Mouse (Mus musculus) stomach, embryonic 16.5 days (tissue): ENCODE data around the gene Bach2. TPM values are rescaled to one million over a fixed set of nuclear protein-coding genes. Genes with fewer than 3 reads are reported as not detected.

ENCODE experiments used
- ATAC-seq: fragments of 200-750 bp; cut with Nextera tagmentation; 2 replicates; pipeline ENCODE4 v1.8.0; 2017; ENCODE audit warnings: moderate number of reproducible peaks, moderate TSS enrichment; ENCODE audit not compliant: insufficient read depth, low FRiP score
- H3K27ac ChIP-seq: fragments of 300-500 bp; sonication (generic); 2 replicates; pipeline ENCODE4 v1.5.1; 2014; ENCODE audit warnings: low read length
- H3K27me3 ChIP-seq: fragments of 300-500 bp; sonication (generic); 2 replicates; pipeline ENCODE4 v1.6.1; 2014; ENCODE audit warnings: low read length, control low read depth, mixed read lengths; ENCODE audit not compliant: control insufficient read depth, insufficient read depth
- H3K36me3 ChIP-seq: fragments of 300-500 bp; sonication (generic); 2 replicates; pipeline ENCODE4 v1.6.1; 2014; ENCODE audit warnings: low read length; ENCODE audit not compliant: control insufficient read depth, insufficient read depth
- H3K4me1 ChIP-seq: fragments of 300-500 bp; sonication (generic); 2 replicates; pipeline ENCODE4 v1.6.1; 2014; ENCODE audit warnings: low read length, control low read depth, mixed read lengths; ENCODE audit not compliant: control insufficient read depth, insufficient read depth
- H3K4me2 ChIP-seq: fragments of 300-500 bp; sonication (generic); 2 replicates; pipeline ENCODE4 v1.6.1; 2014; ENCODE audit warnings: low read depth, low read length, mixed read lengths
- H3K4me3 ChIP-seq: fragments of 300-500 bp; sonication (generic); replicated peaks from 2 replicates; pipeline ENCODE4 v1.5.1; 2014; ENCODE audit warnings: mild to moderate bottlenecking, low read length
- H3K9ac ChIP-seq: fragments of 300-500 bp; sonication (generic); 2 replicates; pipeline ENCODE4 v1.6.1; 2014; ENCODE audit warnings: low read length
- H3K9me3 ChIP-seq: fragments of 300-500 bp; sonication (generic); replicated peaks from 2 replicates; pipeline ENCODE4 v1.6.1; 2016; ENCODE audit warnings: low read length, control low read depth; ENCODE audit not compliant: control insufficient read depth
- WGBS: fragments of 180-500 bp; shearing (Covaris S2); extraction: QIAGEN DNeasy Blood & Tissue Kit; methylation state at CpG from one replicate; pipeline ENCODE4 v1.1.7; 2014; 5-methylcytosine and 5-hydroxymethylcytosine counted together
- polyA plus RNA-seq: library from polyadenylated mRNA; unstranded; fragments of >200 nt; fragmentation: Nextera tagmentation; extraction: Ambion mirVana; gene quantifications from 2 replicates; pipeline ENCODE4 v1.2.1, GENCODE M21; 2015

The Bach2 gene
- polyA plus RNA-seq, 1 experiment from 2014 or later = 3.5 TPM

- Histone ChIP-seq H3K4me3 (no peak overlapping the region), H3K4me2 (no peak overlapping the region), H3K9me3 (no peaks in the 10 kb centered on the region), H3K4me1 (0 out of 2 replicates have a peak, but pooled peaks cover 2% of the 10 kb centered on the region), H3K27ac (no peak overlapping the region; the same call in 1 of the 2 replicates), H3K9ac (no peak overlapping the region), H3K36me3 (no peaks in the 10 kb centered on the region), H3K27me3 (no peaks in the 10 kb centered on the region)
- no peak for ATAC-seq
- WGBS = 96% methylated on average over 35 of the region's 35 CpGs
Measured at GRCm38 (mm10) chr4:32562319-32563115, 323.9 kb downstream of the Bach2 start.

- Histone ChIP-seq H3K27me3 (no peaks in the 10 kb centered on the region), H3K36me3 (no peaks in the 10 kb centered on the region), H3K27ac (no peak overlapping the region), H3K4me2 (no peak overlapping the region), H3K9me3 (no peaks in the 10 kb centered on the region), H3K9ac (no peak overlapping the region), H3K4me1 (0 out of 2 replicates have a peak, but pooled peaks cover 2% of the 10 kb centered on the region), H3K4me3 (no peak overlapping the region)
- WGBS = 84% methylated on average over 7 of the region's 7 CpGs
- ATAC-seq = no peak
Measured at GRCm38 (mm10) chr4:32564416-32564815, 325.8 kb downstream of the Bach2 start.

- H3K9me3 ChIP-seq = no peaks in the 10 kb centered on the region
- H3K27me3 ChIP-seq = no peaks in the 10 kb centered on the region
- H3K36me3 ChIP-seq = no peaks in the 10 kb centered on the region
- H3K27ac ChIP-seq = no peak overlapping the region
- 80% methylated on average over 8 of the region's 8 CpGs for WGBS
- H3K9ac ChIP-seq = no peak overlapping the region
- no peak for ATAC-seq
- H3K4me1 ChIP-seq = peaks cover 6% of the 10 kb centered on the region; the same call in 1 of the 2 replicates
- H3K4me3 ChIP-seq = no peak overlapping the region
- no peak overlapping the region for H3K4me2 ChIP-seq
Measured at GRCm38 (mm10) chr4:32564918-32565317, 326.3 kb downstream of the Bach2 start.

- no peak overlapping the region for H3K27ac ChIP-seq
- no peak for ATAC-seq
- no peak overlapping the region for H3K9ac ChIP-seq
- no peak overlapping the region for H3K4me3 ChIP-seq
- 73% methylated on average over 4 of the region's 4 CpGs for WGBS
- no peak overlapping the region for H3K4me2 ChIP-seq
- peaks cover 11% of the 10 kb centered on the region; the same call in 1 of the 2 replicates for H3K4me1 ChIP-seq
- no peaks in the 10 kb centered on the region for H3K9me3 ChIP-seq
- H3K36me3 ChIP-seq = no peaks in the 10 kb centered on the region
- H3K27me3 ChIP-seq = no peaks in the 10 kb centered on the region
Measured at GRCm38 (mm10) chr4:32569054-32569453, 330.4 kb downstream of the Bach2 start.

- Histone ChIP-seq H3K4me2 (0 out of 2 replicates have a peak overlapping the region, but pooled peaks have one; percentile 5), H3K9me3 (no peaks in the 10 kb centered on the region), H3K27me3 (no peaks in the 10 kb centered on the region), H3K9ac (0 out of 2 replicates have a peak overlapping the region, but pooled peaks have one; percentile 1), H3K4me1 (peaks cover 11% of the 10 kb centered on the region; the same call in 1 of the 2 replicates), H3K36me3 (no peaks in the 10 kb centered on the region), H3K4me3 (no peak overlapping the region), H3K27ac (no peak overlapping the region; the same call in 1 of the 2 replicates)
- WGBS = 37% methylated on average over 17 of the region's 17 CpGs
- ATAC-seq = peak; percentile 9; the same call in 1 of the 2 replicates
Measured at GRCm38 (mm10) chr4:32569995-32570938, 331.7 kb downstream of the Bach2 start.

GRCm38 (mm10) chr4:32570939-32571317, 332.3 kb downstream of the Bach2 start:
- H3K9me3 ChIP-seq = no peaks in the 10 kb centered on the region
- H3K4me1 ChIP-seq = peaks cover 11% of the 10 kb centered on the region; the same call in 1 of the 2 replicates
- no peak overlapping the region for H3K9ac ChIP-seq
- no peaks in the 10 kb centered on the region for H3K36me3 ChIP-seq
- no peak overlapping the region for H3K4me3 ChIP-seq
- no peaks in the 10 kb centered on the region for H3K27me3 ChIP-seq
- H3K4me2 ChIP-seq = 0 out of 2 replicates have a peak overlapping the region, but pooled peaks have one; percentile 5
- no peak overlapping the region; the same call in 1 of the 2 replicates for H3K27ac ChIP-seq
- no peak for ATAC-seq
- 46% methylated on average over 8 of the region's 8 CpGs for WGBS

GRCm38 (mm10) chr4:32571441-32571840, 332.8 kb downstream of the Bach2 start:
- H3K27ac ChIP-seq = no peak overlapping the region
- no peak for ATAC-seq
- no peaks in the 10 kb centered on the region for H3K27me3 ChIP-seq
- H3K4me2 ChIP-seq = no peak overlapping the region
- no peaks in the 10 kb centered on the region for H3K9me3 ChIP-seq
- no peak overlapping the region for H3K4me3 ChIP-seq
- peaks cover 11% of the 10 kb centered on the region; the same call in 1 of the 2 replicates for H3K4me1 ChIP-seq
- no peaks in the 10 kb centered on the region for H3K36me3 ChIP-seq
- H3K9ac ChIP-seq = no peak overlapping the region
- WGBS = 49% methylated on average over 3 of the region's 3 CpGs

- no peaks in the 10 kb centered on the region for H3K36me3 ChIP-seq
- no peak overlapping the region for H3K4me2 ChIP-seq
- H3K9ac ChIP-seq = no peak overlapping the region
- no peaks in the 10 kb centered on the region for H3K27me3 ChIP-seq
- peak; percentile 71; the same call in 1 of the 2 replicates for ATAC-seq
- H3K4me3 ChIP-seq = no peak overlapping the region
- H3K4me1 ChIP-seq = peaks cover 11% of the 10 kb centered on the region; the same call in 1 of the 2 replicates
- H3K9me3 ChIP-seq = no peaks in the 10 kb centered on the region
- 61% methylated on average over 1 of the region's 1 CpGs for WGBS
- no peak overlapping the region for H3K27ac ChIP-seq
Measured at GRCm38 (mm10) chr4:32572118-32572517, 333.5 kb downstream of the Bach2 start.
